Mouse (Mus musculus) intestine, postnatal 0 days (tissue): ENCODE measurements around the gene Pate3. TPM values are rescaled to one million over a fixed set of nuclear protein-coding genes. Genes with fewer than 3 reads are reported as not detected.

ENCODE experiments used
- ATAC-seq: fragments of 200-750 bp; cut with Nextera tagmentation; 2 replicates; pipeline ENCODE4 v1.8.0; 2017; ENCODE audit warnings: mild to moderate bottlenecking, moderate TSS enrichment, moderate library complexity
- H3K27ac ChIP-seq: fragments of 300-500 bp; sonication (generic); 2 replicates; pipeline ENCODE4 v1.5.1; 2014; ENCODE audit warnings: mild to moderate bottlenecking, low read depth, low read length, moderate library complexity
- H3K27me3 ChIP-seq: fragments of 300-500 bp; sonication (generic); replicated peaks from 2 replicates; pipeline ENCODE4 v1.6.1; 2014; ENCODE audit warnings: low read length, mixed read lengths; ENCODE audit not compliant: control insufficient read depth, insufficient read depth
- H3K36me3 ChIP-seq: fragments of 300-500 bp; sonication (generic); 2 replicates; pipeline ENCODE4 v1.6.1; 2014; ENCODE audit warnings: mild to moderate bottlenecking, moderate library complexity; ENCODE audit not compliant: control insufficient read depth, insufficient read depth
- H3K4me1 ChIP-seq: fragments of 300-500 bp; sonication (generic); replicated peaks from 2 replicates; pipeline ENCODE4 v1.6.1; 2014; ENCODE audit warnings: antibody characterized with exemption, low read length, mixed read lengths; ENCODE audit not compliant: control insufficient read depth, insufficient read depth
- H3K4me2 ChIP-seq: fragments of 300-500 bp; sonication (generic); replicated peaks from 2 replicates; pipeline ENCODE4 v1.6.1; 2014; ENCODE audit warnings: low read depth, mild to moderate bottlenecking, moderate library complexity
- H3K4me3 ChIP-seq: fragments of 300-500 bp; sonication (generic); 2 replicates; pipeline ENCODE4 v1.5.1; 2014; ENCODE audit warnings: low read depth, low read length
- H3K9ac ChIP-seq: fragments of 300-500 bp; sonication (generic); 2 replicates; pipeline ENCODE4 v1.6.1; 2014; ENCODE audit warnings: mild to moderate bottlenecking, low read depth, low read length
- H3K9me3 ChIP-seq: fragments of 300-500 bp; sonication (generic); 2 replicates; pipeline ENCODE4 v1.6.1; 2016; ENCODE audit warnings: mixed run types; ENCODE audit not compliant: control insufficient read depth
- CTCF ChIP-seq: sonication (generic); IDR thresholded peaks from 2 replicates; pipeline ENCODE4 v1.5.1; 2016; ENCODE audit warnings: low read depth, mild to moderate bottlenecking, control low read depth, antibody characterized with exemption, moderate library complexity
- WGBS: fragments of 180-500 bp; shearing (Covaris S2); extraction: QIAGEN DNeasy Blood & Tissue Kit; methylation state at CpG from one replicate; pipeline ENCODE4 v1.1.7; 2014; 5-methylcytosine and 5-hydroxymethylcytosine counted together
- polyA plus RNA-seq: library from polyadenylated mRNA; unstranded; fragments of >200 nt; fragmentation: Nextera tagmentation; extraction: Ambion mirVana; gene quantifications from 2 replicates; pipeline ENCODE4 v1.2.1, GENCODE M21; 2015

Pate3 gene
- polyA plus RNA-seq, 1 experiment from 2014 or later, result not detected

- no peaks in the 10 kb centered on the region for H3K4me1 ChIP-seq
- H3K9ac ChIP-seq, result no peak within 1 kb of the TSS
- no peaks in the 10 kb centered on the region for H3K36me3 ChIP-seq
- 82% methylated on average over 1 of the region's 1 CpGs for whole genome bisulfite sequencing
- TF ChIP-seq CTCF, result no peak
- H3K9me3 ChIP-seq, result no peaks in the 10 kb centered on the region
- H3K4me2 ChIP-seq, result no peak within 1 kb of the TSS
- no peaks in the 10 kb centered on the region for H3K27me3 ChIP-seq
- no peak within 1 kb of the TSS for H3K4me3 ChIP-seq
- no peak within 1 kb of the TSS for H3K27ac ChIP-seq
- ATAC-seq, result no peak
Measured at GRCm38 (mm10) chr9:35611841-35612240, 36.2 kb downstream of the Pate3 start, which contains the start of gene Pate4. TSS of gene Pate4 (minus strand) at chr9:35611941.

GRCm38 (mm10) chr9:35607647-35608405 is 40.2 kb downstream of the Pate3 start:
- WGBS, result 69% methylated on average over 8 of the region's 8 CpGs
- Histone ChIP-seq H3K4me3 (no peak overlapping the region), H3K27me3 (no peaks in the 10 kb centered on the region), H3K9me3 (no peaks in the 10 kb centered on the region), H3K4me2 (no peak overlapping the region), H3K4me1 (no peaks in the 10 kb centered on the region), H3K36me3 (no peaks in the 10 kb centered on the region), H3K27ac (no peak overlapping the region), H3K9ac (no peak overlapping the region)
- ATAC-seq, result no peak
- no peak for TF ChIP-seq CTCF

Other genes with a start within 250 kb of the Pate3 start
- gene Cdon, start 227.1 kb downstream of the Pate3 start, polyA plus RNA-seq, result 1.9 and 2.4 TPM in 2 replicates
- not detected in 2 replicates for gene Gm1113, start 129.9 kb downstream of the Pate3 start, polyA plus RNA-seq
- 0.27 and 0.50 TPM in 2 replicates for gene Ddx25, start 89.7 kb downstream of the Pate3 start, polyA plus RNA-seq
- 6.5 and 6.6 TPM in 2 replicates for gene Pus3, start 89.6 kb downstream of the Pate3 start, polyA plus RNA-seq
- 0.27 and 0.31 TPM in 2 replicates for gene Pate2, start 77.9 kb downstream of the Pate3 start, polyA plus RNA-seq
- gene Hyls1, start 77.8 kb downstream of the Pate3 start, polyA plus RNA-seq, result 4.2 and 4.9 TPM in 2 replicates
- gene Pate4, start 36.3 kb downstream of the Pate3 start, polyA plus RNA-seq, result not detected in 2 replicates
- gene Pate1, start 39.2 kb upstream of the Pate3 start, polyA plus RNA-seq, result not detected in 2 replicates
- gene Gm17677, start 92.8 kb upstream of the Pate3 start, polyA plus RNA-seq, result not detected in 2 replicates
- not detected in 2 replicates for gene Gm17727, start 129.9 kb upstream of the Pate3 start, polyA plus RNA-seq
- not detected in 2 replicates for gene Gm27235, start 141.9 kb upstream of the Pate3 start, polyA plus RNA-seq
- gene D730048I06Rik, start 141.9 kb upstream of the Pate3 start, polyA plus RNA-seq, result not detected in 2 replicates
- not detected in 2 replicates for gene 9230110F15Rik, start 195.9 kb upstream of the Pate3 start, polyA plus RNA-seq